Mouse (Mus musculus) kidney, embryonic 14.5 days (tissue): ENCODE measurements around the gene Flrt1. TPM values are rescaled to one million over a fixed set of nuclear protein-coding genes. Genes with fewer than 3 reads are reported as not detected.

Source experiments
- ATAC-seq: fragments of 200-750 bp; cut with Nextera tagmentation; 2 replicates; pipeline ENCODE4 v1.8.0; 2017; ENCODE audit warnings: moderate number of reproducible peaks, mild to moderate bottlenecking, moderate TSS enrichment, moderate library complexity; ENCODE audit not compliant: low FRiP score, low TSS enrichment
- H3K27ac ChIP-seq: fragments of 300-500 bp; sonication (generic); 2 replicates; pipeline ENCODE4 v1.5.1; 2014; ENCODE audit warnings: low read depth, mild to moderate bottlenecking, low read length, moderate library complexity, mixed read lengths
- H3K27me3 ChIP-seq: fragments of 300-500 bp; sonication (generic); 2 replicates; pipeline ENCODE4 v1.6.1; 2014; ENCODE audit warnings: mild to moderate bottlenecking, low read length; ENCODE audit not compliant: control insufficient read depth, insufficient read depth
- H3K36me3 ChIP-seq: fragments of 300-500 bp; sonication (generic); 2 replicates; pipeline ENCODE4 v1.6.1; 2014; ENCODE audit warnings: low read length, mixed read lengths; ENCODE audit not compliant: control insufficient read depth, insufficient read depth
- H3K4me1 ChIP-seq: fragments of 300-500 bp; sonication (generic); 2 replicates; pipeline ENCODE4 v1.6.1; 2014; ENCODE audit warnings: low read length, mixed read lengths; ENCODE audit not compliant: control insufficient read depth, insufficient read depth
- H3K4me2 ChIP-seq: fragments of 300-500 bp; sonication (generic); replicated peaks from 2 replicates; pipeline ENCODE4 v1.6.1; 2014; ENCODE audit warnings: low read depth, mild to moderate bottlenecking, low read length
- H3K4me3 ChIP-seq: fragments of 300-500 bp; sonication (generic); 2 replicates; pipeline ENCODE4 v1.5.1; 2014; ENCODE audit warnings: mild to moderate bottlenecking, low read length
- H3K9ac ChIP-seq: fragments of 300-500 bp; sonication (generic); 2 replicates; pipeline ENCODE4 v1.6.1; 2014; ENCODE audit warnings: low read depth, mild to moderate bottlenecking, low read length, moderate library complexity
- H3K9me3 ChIP-seq: fragments of 300-500 bp; sonication (generic); 2 replicates; pipeline ENCODE4 v1.6.1; 2016; ENCODE audit warnings: low read length; ENCODE audit not compliant: control insufficient read depth
- WGBS: fragments of 180-500 bp; shearing (Covaris S2); extraction: QIAGEN DNeasy Blood & Tissue Kit; methylation state at CpG from one replicate; pipeline ENCODE4 v1.1.7; 2014; 5-methylcytosine and 5-hydroxymethylcytosine counted together
- polyA plus RNA-seq: library from polyadenylated mRNA; unstranded; fragments of >200 nt; fragmentation: Nextera tagmentation; extraction: Ambion mirVana; gene quantifications from 2 replicates; pipeline ENCODE4 v1.2.1, GENCODE M21; 2014

Gene Flrt1
- polyA plus RNA-seq, 1 experiment from 2014 or later, result 5.5 TPM

DNA sequence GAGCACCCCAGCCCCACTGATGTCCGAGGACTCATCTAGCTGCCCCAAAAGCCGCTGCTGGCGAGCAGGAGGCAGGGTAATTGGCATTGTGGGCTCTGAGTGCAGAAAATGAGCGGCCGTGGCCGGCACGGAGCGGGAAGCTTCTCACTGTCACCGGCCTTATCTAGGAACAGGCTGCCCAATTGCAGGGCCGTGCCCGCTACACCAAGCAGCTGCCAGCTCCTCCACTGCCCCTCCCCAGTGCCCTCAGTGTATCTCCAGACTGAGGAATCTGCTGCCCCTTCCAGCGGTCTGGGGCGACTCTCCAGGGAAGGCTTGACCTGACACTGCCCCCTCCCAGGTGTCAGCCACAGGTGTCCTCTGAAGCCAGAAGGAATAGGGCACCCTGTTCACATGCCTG lies 40.8 kb upstream of the Flrt1 start:
- no peaks in the 10 kb centered on the region for H3K9me3 ChIP-seq
- peaks cover 31% of the 10 kb centered on the region for H3K4me1 ChIP-seq
- H3K36me3 ChIP-seq, result no peaks in the 10 kb centered on the region
- WGBS, result 75% methylated on average over 13 of the region's 13 CpGs
- no peak overlapping the region for H3K27ac ChIP-seq
- H3K4me3 ChIP-seq, result no peak overlapping the region
- no peak overlapping the region for H3K9ac ChIP-seq
- no peak for ATAC-seq
- H3K27me3 ChIP-seq, result peaks cover 21% of the 10 kb centered on the region
- no peak overlapping the region for H3K4me2 ChIP-seq

GRCm38 (mm10) chr19:7144458-7144857 lies 38.9 kb upstream of the Flrt1 start:
- Histone ChIP-seq H3K9ac (no peak overlapping the region), H3K4me1 (peaks cover 23% of the 10 kb centered on the region), H3K27ac (no peak overlapping the region), H3K4me3 (no peak overlapping the region; the same call in 1 of the 2 replicates), H3K27me3 (peaks cover 21% of the 10 kb centered on the region), H3K9me3 (no peaks in the 10 kb centered on the region), H3K4me2 (peak overlapping the region; percentile 51), H3K36me3 (no peaks in the 10 kb centered on the region)
- ATAC-seq, result no peak
- WGBS, result 74% methylated on average over 3 of the region's 3 CpGs

GRCm38 (mm10) chr19:7143854-7144253 lies 38.3 kb upstream of the Flrt1 start:
- WGBS, result under 1% methylated on average over 20 of the region's 20 CpGs
- H3K9ac ChIP-seq, result peak overlapping the region; percentile 35; the same call in 1 of the 2 replicates
- no peaks in the 10 kb centered on the region for H3K36me3 ChIP-seq

DNA sequence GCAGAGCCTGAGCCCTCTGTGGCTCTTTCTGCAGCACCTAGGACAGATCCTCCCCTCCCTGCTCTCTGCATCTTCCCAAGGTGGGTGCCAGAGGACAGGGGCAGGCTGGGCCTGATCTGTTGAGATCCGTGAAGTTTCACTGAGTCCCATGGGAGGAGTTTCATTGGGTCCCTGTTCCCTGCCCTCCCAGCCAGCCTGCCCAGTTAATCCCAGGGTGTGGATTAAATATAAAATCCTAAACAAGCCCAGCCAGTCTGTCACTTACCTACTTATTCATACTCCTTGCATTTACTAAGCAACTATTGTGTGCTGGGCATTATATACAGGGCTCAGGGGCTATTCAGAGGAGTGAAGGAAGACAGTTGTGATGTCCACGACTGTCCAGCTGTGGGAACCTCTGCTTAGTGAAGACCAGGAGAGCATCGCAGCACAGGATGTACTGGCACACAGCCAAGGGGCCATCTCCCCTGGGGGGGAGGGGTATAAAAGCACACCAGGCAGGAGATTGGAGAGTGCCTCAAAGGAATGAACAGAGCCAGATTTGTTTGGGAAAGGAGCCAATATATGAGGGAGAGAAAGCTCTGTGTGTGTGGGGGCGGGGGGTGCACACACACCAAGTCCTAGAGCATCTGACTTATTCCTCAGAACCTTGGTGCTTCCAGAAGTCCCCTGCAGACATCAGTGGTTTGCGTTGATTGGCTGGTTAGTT lies 36.8 kb upstream of the Flrt1 start:
- peaks cover 35% of the 10 kb centered on the region for H3K4me1 ChIP-seq
- 58% methylated on average over 5 of the region's 5 CpGs for WGBS
- peaks cover 30% of the 10 kb centered on the region for H3K27me3 ChIP-seq
- no peak overlapping the region for H3K27ac ChIP-seq
- H3K4me2 ChIP-seq, result no peak overlapping the region
- H3K9ac ChIP-seq, result no peak overlapping the region
- ATAC-seq, result no peak
- H3K9me3 ChIP-seq, result no peaks in the 10 kb centered on the region
- no peaks in the 10 kb centered on the region for H3K36me3 ChIP-seq
- no peak overlapping the region for H3K4me3 ChIP-seq

More at GRCm38 (mm10) chr19:7143854-7144253, 38.3 kb upstream of the Flrt1 start:
- peak; percentile 49 for ATAC-seq
- H3K4me3 ChIP-seq, result peak overlapping the region; percentile 33
- H3K9me3 ChIP-seq, result no peaks in the 10 kb centered on the region
- H3K4me1 ChIP-seq, result peaks cover 24% of the 10 kb centered on the region
- H3K4me2 ChIP-seq, result peak overlapping the region; percentile 51
- no peak overlapping the region for H3K27ac ChIP-seq
- peaks cover 27% of the 10 kb centered on the region for H3K27me3 ChIP-seq

- Histone ChIP-seq H3K27ac (no peak overlapping the region), H3K4me1 (peaks cover 48% of the 10 kb centered on the region), H3K4me3 (no peak overlapping the region), H3K27me3 (peaks cover 24% of the 10 kb centered on the region), H3K4me2 (no peak overlapping the region), H3K9me3 (no peaks in the 10 kb centered on the region), H3K9ac (no peak overlapping the region), H3K36me3 (no peaks in the 10 kb centered on the region)
- 65% methylated on average over 12 of the region's 12 CpGs for WGBS
- no peak for ATAC-seq
These were observed 35.4 kb upstream of the Flrt1 start for GRCm38 (mm10) chr19:7140856-7141421.

DNA sequence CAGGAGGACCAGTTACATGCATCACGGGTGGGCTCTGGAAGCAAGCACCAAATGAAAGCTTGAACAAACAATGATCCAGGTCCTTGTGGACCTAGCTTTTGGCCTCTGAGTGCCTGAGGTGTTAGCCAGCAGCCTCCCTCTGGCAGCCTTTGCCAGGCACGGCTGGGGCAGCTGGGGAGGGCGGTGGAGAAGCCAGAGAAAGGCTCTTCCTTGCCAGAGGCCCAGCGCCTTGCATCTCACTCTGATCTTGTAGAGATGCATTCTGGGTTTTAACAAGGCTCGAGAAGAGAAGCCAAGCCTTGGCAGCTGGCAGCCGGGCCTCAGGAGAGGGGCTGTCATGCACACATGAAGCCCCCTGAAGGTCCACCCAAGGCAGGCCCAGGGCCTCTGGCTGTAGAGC lies 34.8 kb upstream of the Flrt1 start:
- H3K4me2 ChIP-seq, result no peak overlapping the region
- H3K27me3 ChIP-seq, result peaks cover 20% of the 10 kb centered on the region
- peaks cover 53% of the 10 kb centered on the region for H3K4me1 ChIP-seq
- H3K4me3 ChIP-seq, result no peak overlapping the region
- H3K9ac ChIP-seq, result no peak overlapping the region
- 74% methylated on average over 6 of the region's 6 CpGs for WGBS
- H3K9me3 ChIP-seq, result no peaks in the 10 kb centered on the region
- no peak overlapping the region for H3K27ac ChIP-seq
- no peak for ATAC-seq
- H3K36me3 ChIP-seq, result no peaks in the 10 kb centered on the region

- no peak overlapping the region for H3K4me2 ChIP-seq
- H3K27ac ChIP-seq, result no peak overlapping the region
- H3K36me3 ChIP-seq, result no peaks in the 10 kb centered on the region
- no peak overlapping the region for H3K4me3 ChIP-seq
- 57% methylated on average over 4 of the region's 4 CpGs for WGBS
- H3K4me1 ChIP-seq, result peaks cover 63% of the 10 kb centered on the region
- peaks cover 10% of the 10 kb centered on the region; the same call in 1 of the 2 replicates for H3K27me3 ChIP-seq
- no peak overlapping the region for H3K9ac ChIP-seq
- no peaks in the 10 kb centered on the region for H3K9me3 ChIP-seq
- no peak for ATAC-seq
These were observed 33.8 kb upstream of the Flrt1 start for GRCm38 (mm10) chr19:7139321-7139720.

DNA sequence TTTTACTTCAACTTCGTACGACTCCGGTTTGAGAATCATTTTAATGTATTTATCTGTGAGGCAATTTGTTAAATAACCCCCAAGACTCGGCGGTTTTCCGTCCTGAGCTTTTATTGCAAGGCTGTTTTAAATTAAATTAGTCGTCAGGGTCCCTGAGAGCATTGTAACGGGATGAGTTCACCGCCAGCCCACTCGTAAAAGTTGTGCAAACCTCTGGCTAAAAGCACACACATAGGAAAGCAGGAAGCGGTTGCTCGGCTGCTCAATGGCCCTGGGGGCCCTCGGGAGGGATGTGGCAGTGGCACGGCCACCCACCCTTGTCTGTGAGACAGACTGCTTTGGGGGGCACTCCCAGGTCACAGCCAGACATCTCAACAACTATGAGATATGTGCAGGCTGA lies 32.8 kb upstream of the Flrt1 start:
- no peaks in the 10 kb centered on the region for H3K36me3 ChIP-seq
- no peak overlapping the region for H3K4me3 ChIP-seq
- 23% methylated on average over 14 of the region's 14 CpGs for WGBS
- H3K9ac ChIP-seq, result no peak overlapping the region
- no peak for ATAC-seq
- no peaks in the 10 kb centered on the region for H3K9me3 ChIP-seq
- H3K27me3 ChIP-seq, result peaks cover 9% of the 10 kb centered on the region; the same call in 1 of the 2 replicates
- H3K4me2 ChIP-seq, result no peak overlapping the region
- H3K27ac ChIP-seq, result no peak overlapping the region
- H3K4me1 ChIP-seq, result peaks cover 67% of the 10 kb centered on the region
